Mouse (Mus musculus) kidney, adult 2 months (tissue): ENCODE measurements at regions not wholly inside any gene's neighbourhood (a gene's known extent, or its start where the extent isn't known, plus 50 kb on each side); places are given as distances from the start of the nearest gene placed in this dataset.

ENCODE experiments used
- CTCF ChIP-seq: fragments of 200-500 bp; conservative IDR thresholded peaks from 2 replicates; pipeline ENCODE4 v1.5.1; 2011; ENCODE audit warnings: low read depth, mild to moderate bottlenecking, control low read depth, low read length, moderate library complexity, mixed read lengths; ENCODE audit not compliant: insufficient read depth, insufficient read length
- POLR2A ChIP-seq: fragments of 200-500 bp; IDR thresholded peaks from one replicate; pipeline ENCODE4 v1.6.1; 2011; ENCODE audit warnings: low read depth, low read length, control low read depth

GRCm38 (mm10) chr5:43357100-43357680 is 124.2 kb downstream of the Cpeb2 start:
- peak; percentile 79 for TF ChIP-seq CTCF
- no peak for TF ChIP-seq POLR2A
